Mouse (Mus musculus) c-Kit-positive CD71-positive TER-119-positive erythroid progenitor cells, embryonic 14.5 days (primary cell): Measurements from ENCODE around the gene Gbe1.
A peak's percentile ranks its signal among the peaks of the same experiment; 100 is the strongest.

Experiments
- DNase-seq: peaks from one replicate; pipeline ENCODE4 v3.0.0-alpha.2; 2013; ENCODE audit warnings: low spot score

Gbe1 gene

DNA sequence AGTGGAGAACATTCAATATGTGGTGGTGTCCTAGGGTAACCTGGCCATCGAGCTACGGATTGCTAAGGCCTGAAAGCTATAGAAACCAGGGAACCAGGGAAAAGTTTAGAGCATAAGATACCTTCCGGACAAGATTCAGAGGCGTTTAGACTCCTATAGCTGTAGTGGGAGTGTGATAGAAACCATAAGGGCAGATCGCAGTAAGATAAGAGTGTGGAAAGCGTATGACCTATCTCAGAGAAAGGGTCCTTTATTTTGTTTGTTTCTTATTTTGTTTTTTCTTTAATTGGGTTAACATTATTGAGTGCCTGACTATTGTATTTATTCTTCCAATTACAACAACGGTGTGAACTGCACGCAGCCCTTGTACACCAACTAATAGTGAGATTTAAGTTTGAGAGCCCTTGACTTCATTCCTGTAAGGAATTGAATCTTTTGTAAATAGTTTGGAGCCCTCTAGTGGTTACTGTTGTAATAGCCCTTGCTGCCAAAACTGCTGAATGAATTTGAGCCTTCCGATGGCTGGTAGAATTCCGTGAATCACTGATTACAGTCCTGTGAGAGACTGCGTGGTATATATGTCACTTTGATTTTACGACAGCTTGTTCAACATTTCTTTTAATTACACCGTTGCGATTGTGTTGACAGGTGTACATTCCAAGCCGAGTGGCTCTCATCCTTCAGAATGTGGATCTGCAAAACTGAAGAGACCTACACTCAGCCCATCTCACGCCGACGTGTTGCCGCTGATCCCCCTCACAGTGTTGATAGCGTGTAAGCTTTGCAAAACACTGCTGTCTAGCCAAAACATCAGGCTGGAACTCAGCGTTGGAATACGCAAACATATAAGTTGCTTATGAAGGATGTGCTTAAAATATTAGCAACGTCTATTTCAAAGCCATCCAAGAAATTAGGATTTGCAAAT, 254.9 kb downstream of the Gbe1 start:
- DNase-seq = peak; percentile 21

GRCm38 (mm10) chr16:70585964-70586363, 272.2 kb downstream of the Gbe1 start:
- DNase-seq = no peak

DNA sequence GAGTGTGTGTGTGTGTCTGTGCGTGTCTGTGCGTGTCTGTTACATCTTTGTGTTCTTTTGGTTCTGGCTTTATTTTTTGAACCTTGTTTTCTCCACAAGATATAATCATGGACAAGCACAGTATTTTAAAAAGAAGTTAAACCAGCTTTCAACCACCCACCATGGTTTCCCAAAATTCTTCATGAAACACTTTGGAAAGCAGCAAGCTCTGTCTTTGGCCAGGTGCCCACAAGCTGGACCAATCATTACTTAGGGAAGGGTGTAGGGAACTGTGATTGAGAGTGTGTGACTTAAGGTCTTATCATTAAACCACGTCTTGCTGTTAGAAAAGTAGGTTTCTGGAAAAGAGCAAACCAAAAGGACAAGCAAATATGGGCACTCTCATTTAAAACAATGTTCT, 288.6 kb downstream of the Gbe1 start:
- no peak for DNase-seq

- DNase-seq = no peak
Measured at GRCm38 (mm10) chr16:70608358-70608757, 294.6 kb downstream of the Gbe1 start.

DNA sequence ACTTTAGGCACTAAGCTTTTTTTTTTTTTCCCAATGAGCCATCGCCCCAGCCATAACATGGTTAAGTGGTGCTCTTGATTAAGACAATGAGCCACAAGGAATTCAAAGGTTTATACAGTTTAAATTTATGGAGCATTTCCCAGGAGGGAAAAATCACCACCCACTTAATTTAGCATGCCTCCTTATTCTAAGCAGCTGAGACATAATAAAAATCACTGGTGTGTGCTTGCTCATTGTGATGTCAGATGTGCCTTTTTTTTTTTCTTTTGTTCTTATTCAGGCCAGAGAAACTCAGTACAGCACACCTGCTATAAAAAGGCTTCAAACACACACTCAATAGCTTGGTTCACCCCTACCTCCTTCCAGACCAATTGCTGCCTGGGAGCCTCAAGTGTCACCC, 303.9 kb downstream of the Gbe1 start:
- DNase-seq = no peak

DNA sequence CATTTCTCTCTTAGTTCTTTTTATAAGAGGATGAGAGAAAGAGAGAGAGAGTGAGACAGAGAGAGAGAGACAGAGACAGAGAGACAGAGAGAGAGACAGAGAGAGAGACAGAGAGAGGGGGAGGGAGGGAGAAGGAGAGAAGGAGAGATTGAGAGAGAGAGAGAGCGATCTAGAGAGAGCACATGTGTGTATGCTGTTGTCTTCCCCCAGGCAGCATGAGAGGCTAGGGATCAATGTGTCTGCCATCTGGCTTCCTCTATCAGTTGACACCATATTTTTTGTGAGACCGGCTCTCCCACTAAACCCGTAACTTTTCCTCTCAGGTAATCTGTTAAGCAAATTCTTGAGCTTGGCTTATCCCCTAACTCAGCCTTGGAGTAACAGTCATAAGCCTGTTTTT, 304.4 kb downstream of the Gbe1 start:
- no peak for DNase-seq
